Mouse (Mus musculus): ENCODE measurements around the gene Adad2. TPM values are rescaled to one million over a fixed set of nuclear protein-coding genes. Genes with fewer than 3 reads are reported as not detected.

Gene Adad2
- polyA plus RNA-seq, 1 experiment from 2014 or later = 0.10 TPM

DNA sequence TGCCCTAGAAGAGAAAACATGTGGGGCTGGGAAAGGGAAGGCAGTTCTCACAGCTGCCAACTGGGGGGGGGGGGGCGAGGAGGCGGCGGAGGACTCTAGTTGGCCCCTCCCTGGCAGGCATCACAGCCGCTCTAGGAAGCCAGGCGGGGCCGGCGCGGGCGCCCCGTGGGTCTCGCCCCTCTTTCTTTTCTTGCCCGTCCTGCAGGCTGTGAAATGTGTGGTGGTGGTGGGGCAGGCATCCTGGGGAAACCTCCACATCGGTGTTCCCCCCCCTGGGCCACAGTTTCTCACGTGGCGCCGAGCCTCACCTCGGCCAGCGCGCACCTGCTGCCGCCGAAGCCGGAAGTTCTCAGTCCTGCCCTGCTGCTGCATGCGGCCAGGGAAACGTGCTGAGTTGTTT lies 26.6 kb upstream of the Adad2 start:
- Histone ChIP-seq H3K27ac (replicated peaks) (no peak overlapping the region), H3K4me1 (replicated peaks) (no peaks in the 10 kb centered on the region), H3K36me3 (no peaks in the 10 kb centered on the region), H3K27me3 (no peaks in the 10 kb centered on the region), H3K4me2 (peak overlapping the region; percentile 50), H3K9me3 (no peaks in the 10 kb centered on the region), H3K4me3 (peak overlapping the region; percentile 27), H3K9ac (0 out of 2 replicates have a peak overlapping the region, but pooled peaks have one; percentile 14)
- ATAC-seq (ENCODE audit: low FRiP score, low read depth) = no peak
- 25% methylated on average over 22 of the region's 24 CpGs for WGBS

DNA sequence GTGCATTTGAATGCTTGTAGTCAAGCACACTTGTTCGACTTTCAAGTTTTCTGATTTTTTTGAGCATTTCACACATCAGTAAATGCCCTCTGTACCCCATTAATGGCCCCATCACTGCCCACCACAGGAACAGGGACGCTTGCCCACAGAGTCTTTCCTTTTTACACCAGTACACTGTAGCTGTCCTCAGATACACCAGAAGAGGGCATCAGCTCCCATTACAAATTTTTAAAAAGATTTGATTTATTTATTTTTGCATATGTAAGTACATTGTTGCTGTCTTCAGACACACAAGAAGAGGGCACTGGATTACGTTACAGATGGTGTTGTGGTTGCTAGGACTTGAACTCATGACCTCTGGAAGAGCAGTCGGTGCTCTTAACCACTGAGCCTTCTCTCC lies 24.2 kb upstream of the Adad2 start:
- Histone ChIP-seq H3K4me1 (replicated peaks) (no peaks in the 10 kb centered on the region), H3K36me3 (no peaks in the 10 kb centered on the region), H3K4me2 (no peak overlapping the region), H3K4me3 (no peak overlapping the region), H3K9ac (no peak overlapping the region), H3K27ac (replicated peaks) (no peak overlapping the region), H3K9me3 (no peaks in the 10 kb centered on the region), H3K27me3 (no peaks in the 10 kb centered on the region)
- ATAC-seq (ENCODE audit: low FRiP score, low read depth) = no peak
- WGBS = 70% methylated on average over 4 of the region's 4 CpGs

DNA sequence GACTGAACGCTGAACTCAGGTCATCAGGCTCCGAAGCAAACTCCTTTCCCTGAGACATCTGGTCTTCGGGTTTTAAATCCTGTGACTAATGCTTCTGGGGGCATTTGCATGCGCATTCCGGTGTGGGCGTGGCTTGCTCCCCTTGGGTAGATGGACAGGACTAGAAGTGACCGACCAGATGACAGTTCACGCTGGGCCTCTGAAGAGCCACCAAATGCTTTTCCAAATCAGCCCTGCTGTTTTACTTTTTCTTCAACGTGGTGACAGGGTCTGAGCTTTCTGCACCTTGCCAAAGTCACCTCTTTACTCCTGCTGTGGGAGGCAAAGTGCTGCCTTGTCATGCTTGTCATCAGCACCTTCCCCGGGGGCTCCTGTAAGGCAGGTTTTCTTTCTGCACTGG lies 23.7 kb upstream of the Adad2 start:
- H3K9me3 ChIP-seq = no peaks in the 10 kb centered on the region
- no peak overlapping the region for H3K9ac ChIP-seq
- no peaks in the 10 kb centered on the region for H3K36me3 ChIP-seq
- H3K4me1 ChIP-seq (replicated peaks) = no peaks in the 10 kb centered on the region
- no peak overlapping the region for H3K4me3 ChIP-seq
- no peak for ATAC-seq (ENCODE audit: low FRiP score, low read depth)
- no peak overlapping the region for H3K4me2 ChIP-seq
- WGBS = 21% methylated on average over 10 of the region's 10 CpGs
- no peaks in the 10 kb centered on the region for H3K27me3 ChIP-seq
- H3K27ac ChIP-seq (replicated peaks) = no peak overlapping the region

- 85% methylated on average over 14 of the region's 14 CpGs for WGBS
- no peak overlapping the region for H3K4me3 ChIP-seq
- H3K4me1 ChIP-seq (replicated peaks) = no peaks in the 10 kb centered on the region
- no peaks in the 10 kb centered on the region for H3K36me3 ChIP-seq
- H3K27me3 ChIP-seq = no peaks in the 10 kb centered on the region
- ATAC-seq (ENCODE audit: low FRiP score, low read depth) = no peak
- H3K27ac ChIP-seq (replicated peaks) = no peak overlapping the region
- H3K9ac ChIP-seq = no peak overlapping the region
- H3K4me2 ChIP-seq = no peak overlapping the region
- no peaks in the 10 kb centered on the region for H3K9me3 ChIP-seq
These were observed 22.2 kb upstream of the Adad2 start for GRCm38 (mm10) chr8:119590348-119590747.

DNA sequence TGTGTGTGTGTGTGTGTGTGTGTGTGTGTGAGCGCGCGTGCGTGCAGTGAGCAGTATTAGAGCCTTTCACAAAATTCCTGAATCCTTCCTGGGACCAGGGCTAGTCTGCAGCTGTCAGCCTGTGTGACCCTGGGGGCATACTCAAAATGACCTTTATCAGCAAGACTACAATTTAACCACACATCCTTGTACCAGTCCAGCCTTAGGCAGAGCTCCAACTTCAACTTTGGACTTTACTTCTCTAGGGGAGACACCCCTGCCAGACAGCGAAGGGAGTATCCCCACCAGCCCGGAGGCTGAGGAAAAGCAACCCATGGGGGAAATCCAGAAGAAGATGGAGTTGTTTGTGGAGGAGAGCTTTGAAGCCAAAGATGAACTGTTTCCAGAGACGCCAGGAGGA lies 21.1 kb upstream of the Adad2 start:
- no peaks in the 10 kb centered on the region for H3K27me3 ChIP-seq
- H3K4me3 ChIP-seq = no peak overlapping the region
- WGBS = 88% methylated on average over 7 of the region's 7 CpGs
- H3K4me2 ChIP-seq = no peak overlapping the region
- ATAC-seq (ENCODE audit: low FRiP score, low read depth) = no peak
- H3K36me3 ChIP-seq = no peaks in the 10 kb centered on the region
- no peak overlapping the region for H3K27ac ChIP-seq (replicated peaks)
- no peak overlapping the region for H3K9ac ChIP-seq
- H3K9me3 ChIP-seq = no peaks in the 10 kb centered on the region
- no peaks in the 10 kb centered on the region for H3K4me1 ChIP-seq (replicated peaks)

DNA sequence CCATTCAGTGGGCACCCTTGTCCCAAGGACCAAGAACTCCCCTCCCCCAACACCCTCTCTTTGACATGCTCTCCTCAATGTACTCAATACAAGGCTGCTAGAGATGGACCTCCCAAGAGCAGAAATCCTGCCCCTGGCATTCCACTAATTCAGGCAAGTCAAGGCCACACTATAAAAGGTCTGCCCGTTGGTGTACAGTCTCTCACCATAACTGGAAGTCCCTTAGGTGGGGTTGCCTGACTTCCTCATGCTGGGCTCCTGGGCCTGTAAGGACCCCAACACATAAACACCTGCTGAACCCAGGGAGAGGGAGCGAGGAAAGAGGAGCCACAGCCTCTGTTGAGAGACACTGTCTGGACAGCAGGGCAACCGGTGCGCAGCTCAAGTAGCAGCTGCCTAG lies 8.8 kb upstream of the Adad2 start:
- Histone ChIP-seq H3K9ac (peak overlapping the region; percentile 69; the same call in 1 of the 2 replicates), H3K9me3 (no peaks in the 10 kb centered on the region), H3K27ac (replicated peaks) (no peak overlapping the region), H3K4me1 (replicated peaks) (peaks cover 14% of the 10 kb centered on the region), H3K4me3 (peak overlapping the region; percentile 65), H3K27me3 (no peaks in the 10 kb centered on the region), H3K36me3 (peaks cover 18% of the 10 kb centered on the region), H3K4me2 (peak overlapping the region; percentile 88)
- WGBS = 90% methylated on average over 4 of the region's 4 CpGs
- no peak for ATAC-seq (ENCODE audit: low FRiP score, low read depth)

DNA sequence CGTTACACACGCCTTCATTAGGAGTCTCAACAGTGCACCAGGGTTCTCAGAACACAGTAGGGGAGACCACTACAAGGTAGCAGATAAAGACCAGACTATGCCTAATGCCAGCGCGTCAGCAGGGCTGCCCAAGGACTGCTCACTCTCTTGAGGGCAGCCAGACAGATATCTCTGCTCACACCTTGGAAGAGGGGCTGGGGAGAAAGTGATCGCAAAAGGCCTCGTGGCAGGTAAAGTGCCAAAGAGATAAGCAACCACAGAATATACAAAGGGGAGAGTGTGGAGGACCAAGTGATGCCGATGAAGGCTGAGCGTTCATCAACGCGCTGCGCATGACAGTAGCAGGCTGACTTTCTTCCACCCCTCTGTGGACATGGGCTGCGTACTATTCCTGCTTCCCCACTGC lies 8.1 kb upstream of the Adad2 start:
- Histone ChIP-seq H3K4me2 (peak overlapping the region; percentile 88), H3K4me1 (replicated peaks) (peaks cover 14% of the 10 kb centered on the region), H3K9ac (peak overlapping the region; percentile 69), H3K9me3 (no peaks in the 10 kb centered on the region), H3K36me3 (peaks cover 13% of the 10 kb centered on the region), H3K27ac (replicated peaks) (peak overlapping the region; percentile 37; the same call in 1 of the 2 replicates), H3K4me3 (peak overlapping the region; percentile 65), H3K27me3 (no peaks in the 10 kb centered on the region)
- ATAC-seq (ENCODE audit: low FRiP score, low read depth) = 0 out of 2 replicates have a peak, but pooled peaks have one; percentile 40
- WGBS = 44% methylated on average over 12 of the region's 12 CpGs

DNA sequence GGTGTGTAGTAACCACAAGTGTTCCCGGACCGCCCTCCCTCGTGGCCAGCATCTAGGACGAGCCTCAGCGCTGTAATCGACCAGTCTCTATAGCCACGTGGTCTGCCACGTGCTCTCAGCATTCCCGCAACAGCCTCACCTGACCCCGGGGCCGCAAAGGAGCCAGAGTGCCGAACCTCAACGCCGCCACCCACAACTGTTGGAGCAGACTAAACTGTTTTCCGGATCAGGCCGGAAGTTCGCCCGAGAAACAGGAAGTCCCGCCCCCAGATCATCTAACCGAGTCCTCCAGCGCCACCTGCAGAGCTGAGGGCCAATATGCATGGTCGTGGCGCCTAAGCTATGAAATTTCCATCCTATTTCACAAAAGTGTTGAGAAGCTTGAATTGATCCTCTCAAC lies 7.6 kb upstream of the Adad2 start, which contains the start of gene Taf1c:
Taf1c (minus strand) TSS at position 227 of the 400 bp plus-strand sequence.
- H3K4me2 ChIP-seq = peak within 1 kb of the TSS; percentile 88
- peak; percentile 83 for ATAC-seq (ENCODE audit: low FRiP score, low read depth)
- peaks cover 14% of the 10 kb centered on the region for H3K4me1 ChIP-seq (replicated peaks)
- H3K9ac ChIP-seq = peak within 1 kb of the TSS; percentile 69
- H3K36me3 ChIP-seq = peaks cover 13% of the 10 kb centered on the region
- H3K27me3 ChIP-seq = no peaks in the 10 kb centered on the region
- H3K9me3 ChIP-seq = no peaks in the 10 kb centered on the region
- peak within 1 kb of the TSS; percentile 37 for H3K27ac ChIP-seq (replicated peaks)
- H3K4me3 ChIP-seq = peak within 1 kb of the TSS; percentile 65
- under 1% methylated on average over 23 of the region's 23 CpGs for WGBS

DNA sequence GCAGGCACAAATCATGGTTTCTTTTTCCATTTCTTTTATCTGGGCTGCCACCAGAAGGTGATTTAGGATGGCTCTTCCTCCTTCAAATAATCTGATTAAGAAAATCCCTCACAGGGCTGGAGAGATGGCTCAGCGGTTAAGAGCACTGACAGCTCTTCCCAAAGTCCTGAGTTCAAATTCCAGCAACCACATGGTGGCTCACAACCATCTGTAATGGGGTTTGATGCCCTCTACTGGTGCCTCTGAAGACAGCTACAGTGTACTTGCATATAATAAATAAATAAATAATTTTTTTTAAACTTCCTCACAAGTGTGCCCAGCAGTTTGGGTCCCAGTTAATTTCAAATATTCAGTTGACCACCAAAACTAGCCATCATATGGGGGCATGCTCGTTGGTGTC lies 6.3 kb upstream of the Adad2 start:
- WGBS = 83% methylated on average over 2 of the region's 2 CpGs

DNA sequence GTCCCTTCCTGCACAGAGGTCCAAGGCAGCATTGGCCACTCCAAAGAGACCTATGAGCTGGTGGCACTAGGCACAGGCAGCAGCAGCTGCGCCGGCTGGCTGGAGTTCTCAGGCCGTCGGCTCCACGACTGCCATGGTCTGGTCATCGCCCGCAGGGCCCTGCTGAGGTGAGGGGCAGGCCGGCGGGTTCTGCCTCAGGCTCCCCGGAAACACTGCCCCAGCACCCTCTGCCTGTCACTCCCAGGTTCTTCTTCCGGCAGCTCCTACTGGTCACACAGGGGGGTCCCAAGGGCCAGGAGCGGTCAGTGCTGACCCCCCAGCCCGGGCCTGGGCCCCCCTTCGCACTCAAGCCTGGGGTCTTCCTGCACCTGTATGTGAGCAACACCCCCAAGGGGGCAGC lies 2.5 kb downstream of the Adad2 start:
- H3K9me3 ChIP-seq = no peaks in the 10 kb centered on the region
- H3K4me1 ChIP-seq (replicated peaks) = no peaks in the 10 kb centered on the region
- 69% methylated on average over 14 of the region's 14 CpGs for WGBS
- no peak overlapping the region for H3K9ac ChIP-seq
- no peaks in the 10 kb centered on the region for H3K36me3 ChIP-seq
- no peak overlapping the region for H3K27ac ChIP-seq (replicated peaks)
- H3K27me3 ChIP-seq = no peaks in the 10 kb centered on the region
- no peak overlapping the region for H3K4me2 ChIP-seq
- no peak for ATAC-seq (ENCODE audit: low FRiP score, low read depth)
- H3K4me3 ChIP-seq = no peak overlapping the region

More for the DNA sequence above, 6.3 kb upstream of the Adad2 start:
- Histone ChIP-seq H3K4me1 (replicated peaks) (peaks cover 14% of the 10 kb centered on the region), H3K4me3 (no peak overlapping the region), H3K36me3 (peaks cover 12% of the 10 kb centered on the region), H3K4me2 (no peak overlapping the region), H3K27me3 (no peaks in the 10 kb centered on the region), H3K27ac (replicated peaks) (no peak overlapping the region), H3K9me3 (no peaks in the 10 kb centered on the region), H3K9ac (no peak overlapping the region)
- no peak for ATAC-seq (ENCODE audit: low FRiP score, low read depth)

DNA sequence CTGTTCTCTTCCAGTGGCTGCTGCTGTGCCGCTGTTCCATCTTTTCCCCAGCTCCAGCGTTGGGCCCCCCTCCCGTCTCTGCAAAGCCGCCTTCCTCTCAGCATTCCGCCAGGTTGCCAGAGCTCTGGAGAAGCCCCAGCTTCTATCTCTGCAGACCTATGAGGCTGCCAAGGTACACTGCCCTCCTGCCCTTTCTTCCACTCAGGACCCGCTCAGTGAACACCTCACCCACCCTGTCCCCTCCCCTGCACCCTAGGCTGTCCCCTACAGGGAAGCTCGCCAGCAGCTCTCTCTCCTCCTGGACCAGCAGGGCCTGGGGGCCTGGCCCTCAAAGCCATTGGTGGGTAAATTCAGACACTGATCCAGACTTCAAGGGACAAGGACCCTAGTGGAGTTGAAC lies 3.8 kb downstream of the Adad2 start:
- ATAC-seq (ENCODE audit: low FRiP score, low read depth) = no peak
- Histone ChIP-seq H3K9me3 (no peaks in the 10 kb centered on the region), H3K36me3 (no peaks in the 10 kb centered on the region), H3K27ac (replicated peaks) (no peak overlapping the region), H3K9ac (no peak overlapping the region), H3K4me3 (no peak overlapping the region), H3K27me3 (no peaks in the 10 kb centered on the region), H3K4me1 (replicated peaks) (no peaks in the 10 kb centered on the region), H3K4me2 (no peak overlapping the region)
- 60% methylated on average over 7 of the region's 7 CpGs for WGBS

DNA sequence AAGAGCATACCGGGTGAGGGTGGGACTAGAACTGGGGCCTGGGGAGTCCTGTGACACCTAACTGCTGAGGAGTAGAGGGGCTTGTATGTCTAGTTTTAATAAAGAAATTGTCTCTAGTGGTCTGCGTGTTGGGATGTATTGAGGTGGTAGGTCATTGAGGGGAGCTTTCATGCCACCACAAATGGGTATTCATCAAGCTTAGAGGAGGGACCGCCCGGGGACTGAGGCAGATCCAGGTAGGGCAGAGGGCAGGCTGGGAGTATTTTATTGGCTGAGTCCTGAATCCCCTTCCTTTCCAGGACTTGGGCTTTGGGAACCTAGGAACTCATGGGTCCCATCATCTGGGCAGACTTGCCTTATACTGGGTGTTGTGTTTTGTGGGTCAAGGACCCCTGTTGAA lies 4.3 kb downstream of the Adad2 start:
- Histone ChIP-seq H3K9ac (no peak overlapping the region), H3K36me3 (no peaks in the 10 kb centered on the region), H3K27me3 (no peaks in the 10 kb centered on the region), H3K4me2 (no peak overlapping the region), H3K9me3 (no peaks in the 10 kb centered on the region), H3K4me3 (no peak overlapping the region), H3K4me1 (replicated peaks) (no peaks in the 10 kb centered on the region), H3K27ac (replicated peaks) (no peak overlapping the region)
- WGBS = 93% methylated on average over 4 of the region's 4 CpGs
- no peak for ATAC-seq (ENCODE audit: low FRiP score, low read depth)

- no peaks in the 10 kb centered on the region for H3K27me3 ChIP-seq
- no peak overlapping the region for H3K4me3 ChIP-seq
- H3K9me3 ChIP-seq = no peaks in the 10 kb centered on the region
- WGBS = 91% methylated on average over 5 of the region's 5 CpGs
- H3K4me2 ChIP-seq = no peak overlapping the region
- no peak overlapping the region for H3K9ac ChIP-seq
- no peak for ATAC-seq (ENCODE audit: low FRiP score, low read depth)
- no peak overlapping the region for H3K27ac ChIP-seq (replicated peaks)
- no peaks in the 10 kb centered on the region for H3K4me1 ChIP-seq (replicated peaks)
- no peaks in the 10 kb centered on the region for H3K36me3 ChIP-seq
These were observed 5.0 kb downstream of the Adad2 start for GRCm38 (mm10) chr8:119617586-119617985.
